Mouse (Mus musculus): ENCODE results near the gene Olfr798.

The Olfr798 gene

DNA sequence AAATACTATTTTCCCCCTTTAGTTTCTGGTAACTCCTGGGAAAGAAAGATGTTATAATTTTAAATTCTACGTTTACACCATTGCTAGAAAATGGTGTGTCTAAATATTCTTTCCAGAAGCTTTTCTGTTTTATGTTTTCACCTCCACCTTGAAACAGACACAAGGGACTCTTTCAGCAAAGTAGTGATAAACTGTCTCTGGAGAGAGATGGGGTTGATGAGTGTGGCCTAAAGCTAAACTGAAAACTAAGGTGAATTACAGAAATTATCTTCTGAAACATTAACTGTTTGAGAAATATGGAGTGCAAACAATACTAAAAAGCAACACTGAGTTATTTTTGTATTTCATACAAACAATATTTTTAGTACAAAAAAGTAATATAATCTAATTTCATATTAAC, at the start of gene Olfr798:
TSS of gene Olfr798 (minus strand) at position 101 of the 400 bp plus-strand sequence.
- DNase-seq, result no peak

DNA sequence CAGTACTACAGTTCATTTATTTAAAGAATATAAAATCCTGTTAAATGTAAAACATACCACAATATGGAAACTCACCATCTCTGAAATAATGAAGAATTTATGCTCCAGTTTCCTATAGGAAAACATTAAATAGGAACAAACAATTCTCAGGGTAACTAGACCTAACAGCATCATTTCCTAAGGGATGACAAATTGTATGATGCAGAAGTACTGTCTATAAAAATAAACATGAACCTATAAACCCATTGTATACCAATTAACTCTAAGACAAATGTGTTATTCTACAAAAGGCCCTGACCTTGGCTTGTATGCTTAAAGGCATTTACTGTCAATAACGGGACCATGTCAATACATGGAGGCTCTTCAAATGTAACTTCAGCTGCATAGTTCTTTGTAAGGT, 46.0 kb upstream of the Olfr798 start, which contains the start of gene Olfr801:
TSS of gene Olfr801 (minus strand) at position 101 of the 400 bp plus-strand sequence.
- no peak for DNase-seq

DNA sequence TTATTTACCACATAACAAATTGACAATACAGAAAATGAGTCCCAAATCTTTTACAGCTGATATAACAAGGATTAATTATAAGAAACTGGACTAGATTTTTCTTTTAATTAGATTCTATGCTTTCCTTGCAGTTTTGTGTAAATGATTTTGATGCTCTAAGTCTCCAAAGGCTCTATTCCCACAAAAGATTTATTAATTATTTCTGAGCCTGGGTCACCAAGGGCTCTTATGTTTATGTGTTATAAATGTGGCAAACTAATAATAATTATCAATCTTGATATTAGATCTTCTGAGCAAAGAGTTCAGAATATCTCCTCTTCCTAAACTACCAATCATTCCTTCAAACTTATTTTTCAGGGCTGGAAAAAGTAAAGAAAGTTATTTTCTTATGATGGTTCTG, 29.7 kb upstream of the Olfr798 start, which contains the start of gene Olfr800:
TSS of gene Olfr800 (plus strand) at position 301 of the 400 bp plus-strand sequence.
- DNase-seq, result no peak

DNA sequence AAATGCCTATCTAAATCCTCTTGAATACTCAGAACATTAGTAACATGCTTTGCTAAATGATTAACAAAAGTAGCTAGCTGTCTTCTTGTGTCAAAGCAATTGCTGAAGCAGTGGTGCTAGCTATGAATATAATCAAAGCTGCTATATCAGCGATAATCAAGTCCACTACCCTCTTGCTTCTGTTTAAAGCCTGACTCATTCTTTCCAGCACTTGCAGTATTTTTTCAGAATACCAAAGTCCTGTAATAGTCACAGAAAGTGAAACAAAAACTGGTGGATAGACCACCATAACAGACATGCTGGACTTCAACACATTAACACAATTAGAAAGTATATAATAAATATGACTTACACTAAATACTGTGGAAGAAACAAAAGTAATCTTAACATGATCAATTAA, 24.0 kb upstream of the Olfr798 start:
- no peak for DNase-seq

DNA sequence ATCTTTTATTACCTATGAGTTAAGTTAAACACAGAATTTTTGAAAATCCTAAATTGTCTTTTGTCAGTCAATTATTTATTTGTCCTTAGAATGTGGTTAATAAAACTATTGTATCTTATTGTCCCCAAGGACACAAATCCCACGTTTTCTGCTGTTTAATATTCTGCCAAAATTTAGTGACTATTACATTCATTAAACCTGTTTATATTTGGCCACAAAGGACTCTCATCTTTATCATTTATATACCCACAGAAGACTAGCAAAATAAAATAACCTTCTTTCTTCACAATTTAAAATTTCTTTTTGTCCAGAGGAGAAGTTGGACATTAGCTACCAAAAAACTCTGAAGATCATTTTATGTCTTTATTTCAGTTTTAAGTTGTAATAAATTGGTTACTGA, 9.4 kb upstream of the Olfr798 start, which contains the start of gene Olfr799:
TSS of gene Olfr799 (plus strand) at position 301 of the 400 bp plus-strand sequence.
- no peak for DNase-seq

DNA sequence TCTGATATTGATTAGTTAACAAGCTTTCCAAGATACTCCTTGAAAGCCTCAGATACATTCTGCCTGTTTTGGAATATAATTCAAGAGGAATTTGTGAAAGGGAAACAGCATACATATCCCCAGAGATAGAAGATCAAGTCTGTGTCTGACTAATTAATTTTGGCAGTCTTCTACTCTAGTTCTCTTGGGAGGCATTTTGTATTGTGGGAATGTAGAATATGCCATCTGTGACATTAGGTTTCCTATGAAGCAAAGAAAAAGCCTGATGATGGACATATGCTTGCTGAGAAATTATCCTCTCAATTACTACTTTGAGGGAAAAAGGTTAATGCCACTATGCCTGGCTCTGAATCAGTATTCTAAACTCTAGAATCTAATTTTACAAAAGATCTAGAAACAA, 4.5 kb downstream of the Olfr798 start:
- no peak for DNase-seq

DNA sequence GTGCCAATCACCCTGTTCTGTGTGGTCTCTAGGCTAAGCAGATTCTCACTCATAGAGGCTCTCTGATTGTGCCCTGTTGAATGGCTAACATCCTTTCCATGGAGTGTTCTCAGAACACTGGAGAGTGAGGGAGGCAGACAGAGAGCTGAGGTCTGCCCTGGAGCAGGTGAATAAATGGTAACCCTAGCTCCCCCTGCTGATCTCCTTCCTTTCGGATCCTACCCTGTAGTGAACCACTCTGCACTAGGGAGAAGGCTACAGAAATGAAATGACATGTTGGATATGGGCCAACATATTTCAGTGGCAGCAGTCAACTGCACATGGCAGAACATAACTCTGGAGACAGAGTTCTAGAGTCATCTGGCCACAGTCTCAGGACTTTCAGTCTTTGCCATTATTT, 6.0 kb downstream of the Olfr798 start:
- DNase-seq, result no peak

DNA sequence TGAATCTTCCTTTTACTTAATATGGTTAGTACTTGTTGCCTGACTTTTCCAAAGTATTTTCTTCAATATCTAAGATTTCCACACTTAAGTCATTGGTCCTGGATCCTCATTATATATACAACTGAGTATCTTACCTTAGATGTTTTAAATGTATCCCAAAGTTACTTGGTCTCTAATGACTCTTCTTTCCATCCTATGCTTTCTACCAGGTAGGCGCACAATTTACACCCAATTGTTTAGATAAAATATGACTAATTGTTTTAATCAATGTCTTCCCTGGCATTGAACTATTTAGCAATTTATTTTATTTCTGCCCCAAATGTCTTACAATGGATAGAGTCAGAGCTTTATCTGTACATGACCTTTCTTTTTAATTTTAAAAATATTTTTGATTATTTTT, 15.3 kb downstream of the Olfr798 start, which contains the start of gene Olfr796:
TSS of gene Olfr796 (minus strand) at position 101 of the 400 bp plus-strand sequence.
- DNase-seq, result no peak

DNA sequence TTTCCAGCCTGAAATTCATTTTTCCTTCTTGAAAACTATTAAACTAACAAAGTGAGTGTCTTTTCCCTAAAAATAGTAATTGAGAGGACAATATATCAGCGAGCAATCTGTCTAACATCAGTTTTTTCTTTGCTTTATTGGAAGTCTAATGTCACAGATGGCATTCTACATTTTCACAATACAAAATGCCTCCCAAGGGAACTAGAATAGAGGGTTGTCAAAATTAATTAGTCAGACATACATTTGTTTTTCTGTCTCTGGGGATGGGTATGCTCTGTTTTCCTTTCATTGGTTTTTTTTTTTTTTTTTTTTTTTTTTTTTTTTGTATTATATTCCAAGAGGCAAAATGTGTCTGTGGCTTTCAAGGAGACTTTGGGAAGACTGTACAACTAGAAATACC, 50.7 kb downstream of the Olfr798 start:
- DNase-seq, result no peak
